Mouse (Mus musculus) E14TG2a.4 (cell line): ENCODE measurements around the gene Ccl24.

Experiments used
- H3K27me3 ChIP-seq: 2 replicates; pipeline ENCODE4 v1.6.1; 2014; ENCODE audit warnings: low read length, control low read depth; ENCODE audit not compliant: insufficient read depth
- H3K36me3 ChIP-seq: 2 replicates; pipeline ENCODE4 v1.6.1; 2014; ENCODE audit warnings: low read length, control low read depth; ENCODE audit not compliant: insufficient read depth
- H3K4me1 ChIP-seq: replicated peaks from 2 replicates; pipeline ENCODE4 v1.6.1; 2014; ENCODE audit warnings: low read depth, low read length, control low read depth
- H3K4me3 ChIP-seq: replicated peaks from 2 replicates; pipeline ENCODE4 v1.5.1; 2014; ENCODE audit warnings: mild to moderate bottlenecking, low read length
- H3K9me3 ChIP-seq: 2 replicates; pipeline ENCODE4 v1.6.1; 2014; ENCODE audit warnings: low read length, control low read depth
- CTCF ChIP-seq: conservative IDR thresholded peaks from 2 replicates; pipeline ENCODE4 v1.5.1; 2014; ENCODE audit warnings: low read length
- NANOG ChIP-seq: IDR thresholded peaks from 2 replicates; pipeline ENCODE4 v1.6.1; 2014; ENCODE audit warnings: borderline replicate concordance, low read length, mixed read lengths
- POU5F1 ChIP-seq: IDR thresholded peaks from 2 replicates; pipeline ENCODE4 v1.6.1; 2014; ENCODE audit warnings: low read length, borderline replicate concordance

Ccl24 gene

DNA sequence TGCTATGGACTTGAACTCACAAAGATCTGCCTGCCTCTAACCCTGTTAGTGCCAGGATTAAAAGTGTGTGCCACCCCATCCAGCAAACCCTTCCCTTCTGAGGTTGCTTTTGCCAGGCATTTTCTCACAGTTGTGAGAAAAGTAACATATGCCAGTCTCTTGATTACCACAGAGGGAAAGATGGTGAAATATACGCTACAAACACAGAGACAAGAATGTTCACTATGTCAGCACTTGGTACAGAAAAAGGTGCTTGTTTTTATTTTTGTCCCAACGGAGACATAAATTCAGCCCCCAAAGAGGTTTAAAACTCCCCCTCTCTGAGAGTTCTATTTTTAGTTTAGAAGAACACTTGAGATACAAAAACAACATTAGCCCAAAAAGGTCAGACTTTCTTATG is 48.8 kb downstream of the Ccl24 start:
- H3K4me1 ChIP-seq = no peaks in the 10 kb centered on the region
- H3K4me3 ChIP-seq = no peak overlapping the region
- H3K36me3 ChIP-seq = no peaks in the 10 kb centered on the region
- H3K9me3 ChIP-seq = no peaks in the 10 kb centered on the region; the same call in 1 of the 2 replicates
- TF ChIP-seq CTCF = no peak
- TF ChIP-seq NANOG = no peak
- TF ChIP-seq POU5F1 = no peak
- H3K27me3 ChIP-seq = 0 out of 2 replicates have a peak, but pooled peaks cover 2% of the 10 kb centered on the region

DNA sequence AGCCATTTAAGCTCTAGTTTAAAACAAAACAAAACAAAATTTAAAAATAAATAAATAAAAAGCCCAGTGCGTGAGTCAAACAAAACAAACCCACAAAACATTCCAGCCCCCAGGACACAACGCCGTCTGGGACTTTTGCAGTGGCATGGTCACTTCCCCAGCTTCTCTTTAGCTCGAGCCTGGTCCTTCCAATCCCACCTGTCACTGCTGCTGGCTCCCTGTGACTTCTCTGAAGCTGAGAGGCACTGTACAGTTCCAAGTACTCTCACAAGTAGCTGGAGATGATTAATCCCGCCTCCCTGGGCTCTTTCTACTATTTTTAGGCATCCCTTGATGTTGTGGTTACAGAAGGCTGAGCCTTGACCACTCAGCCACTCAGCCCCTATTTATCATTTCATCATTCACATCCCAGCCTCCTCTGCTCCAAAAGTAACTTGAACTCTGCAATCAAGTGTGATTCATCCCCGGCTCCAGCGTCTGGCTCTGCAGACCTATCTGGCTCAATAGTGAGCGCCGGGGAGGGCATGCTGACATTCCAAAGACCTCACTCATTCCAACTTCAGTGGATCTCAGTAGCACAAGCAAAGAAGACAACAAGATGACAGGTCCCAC is 50.6 kb downstream of the Ccl24 start:
- no peak for TF ChIP-seq CTCF
- no peak for TF ChIP-seq NANOG
- TF ChIP-seq POU5F1 = no peak

More for the DNA sequence above, 50.6 kb downstream of the Ccl24 start:
- no peaks in the 10 kb centered on the region; the same call in 1 of the 2 replicates for H3K9me3 ChIP-seq
- no peaks in the 10 kb centered on the region for H3K4me1 ChIP-seq
- no peaks in the 10 kb centered on the region for H3K36me3 ChIP-seq
- 0 out of 2 replicates have a peak, but pooled peaks cover 2% of the 10 kb centered on the region for H3K27me3 ChIP-seq
- H3K4me3 ChIP-seq = no peak overlapping the region
